Mouse (Mus musculus): ENCODE results near the gene Aatk. TPM values are rescaled to one million over a fixed set of nuclear protein-coding genes. Genes with fewer than 3 reads are reported as not detected.

Gene Aatk
- polyA plus RNA-seq, 1 experiment from 2014 or later, result 1.2 TPM

DNA sequence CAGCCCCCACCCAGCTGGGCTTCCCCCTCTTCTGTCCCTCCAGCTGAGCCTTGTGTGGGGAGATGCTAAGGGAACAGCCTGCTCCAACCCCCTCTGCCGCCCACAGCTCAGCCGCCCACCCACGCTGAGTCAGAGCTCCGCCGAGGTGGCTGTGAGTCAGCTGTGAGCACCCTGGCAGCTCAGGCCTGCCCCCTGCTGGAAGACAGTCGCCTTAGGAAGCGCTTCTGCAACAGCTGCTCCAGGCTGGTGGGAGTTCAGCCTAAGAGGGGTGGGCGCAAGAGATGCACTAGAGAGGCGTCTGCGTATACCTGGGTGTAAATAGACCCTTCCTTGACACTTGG, 55.7 kb downstream of the Aatk start:
- no peaks in the 10 kb centered on the region for H3K9me3 ChIP-seq (replicated peaks)
- no peaks in the 10 kb centered on the region for H3K27me3 ChIP-seq (ENCODE audit: low read depth, poor library complexity, severe bottlenecking)
- WGBS, result 16% methylated on average over 10 of the region's 10 CpGs
- peak overlapping the region; percentile 69 for H3K27ac ChIP-seq (replicated peaks)
- H3K4me3 ChIP-seq, result peak overlapping the region; percentile 23; the same call in 1 of the 2 replicates
- peaks cover 23% of the 10 kb centered on the region for H3K36me3 ChIP-seq
- peak; percentile 88 for DNase-seq (ENCODE audit: low spot score)
- peaks cover 39% of the 10 kb centered on the region for H3K4me1 ChIP-seq

DNA sequence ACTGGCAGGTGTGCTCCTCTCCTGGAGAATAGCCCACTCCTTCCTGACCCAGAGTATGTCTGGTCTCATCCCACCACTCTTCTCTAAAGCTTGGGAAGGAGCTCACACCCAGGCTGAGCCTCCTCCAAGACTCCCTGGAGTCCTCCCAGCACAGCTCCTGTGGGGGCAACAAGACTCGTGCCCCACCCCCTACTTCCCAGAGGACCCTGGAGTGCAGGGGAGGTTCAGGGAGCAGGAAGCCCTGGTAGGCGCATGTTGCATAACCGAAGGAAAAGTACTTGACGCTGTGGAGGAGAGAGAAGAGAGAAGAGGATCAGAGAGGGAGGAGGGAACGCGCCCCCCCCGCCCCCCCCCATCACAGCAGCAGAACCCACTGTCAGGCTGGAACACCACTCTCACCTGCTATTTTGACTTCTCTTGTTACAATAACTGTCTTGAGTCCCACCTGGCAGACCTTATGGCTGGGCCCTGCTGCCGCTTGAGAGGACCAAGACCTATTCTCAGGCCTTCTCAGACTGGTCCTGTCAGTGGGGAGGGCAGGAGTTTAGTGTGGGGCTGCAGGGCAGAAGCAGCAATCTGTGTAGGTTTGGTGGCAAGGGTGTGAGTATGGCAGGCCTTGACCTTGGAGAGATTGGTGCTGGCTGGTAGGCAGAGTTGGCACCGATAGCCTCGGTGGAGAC, 56.2 kb downstream of the Aatk start:
- Histone ChIP-seq H3K4me1 (peaks cover 39% of the 10 kb centered on the region), H3K9me3 (replicated peaks) (no peaks in the 10 kb centered on the region), H3K4me3 (peak overlapping the region; percentile 23; the same call in 1 of the 2 replicates), H3K27me3 (ENCODE audit: low read depth, poor library complexity, severe bottlenecking) (no peaks in the 10 kb centered on the region), H3K27ac (replicated peaks) (peak overlapping the region; percentile 69), H3K36me3 (peaks cover 23% of the 10 kb centered on the region)
- 59% methylated on average over 10 of the region's 10 CpGs for WGBS
- no peak for DNase-seq (ENCODE audit: low spot score)

DNA sequence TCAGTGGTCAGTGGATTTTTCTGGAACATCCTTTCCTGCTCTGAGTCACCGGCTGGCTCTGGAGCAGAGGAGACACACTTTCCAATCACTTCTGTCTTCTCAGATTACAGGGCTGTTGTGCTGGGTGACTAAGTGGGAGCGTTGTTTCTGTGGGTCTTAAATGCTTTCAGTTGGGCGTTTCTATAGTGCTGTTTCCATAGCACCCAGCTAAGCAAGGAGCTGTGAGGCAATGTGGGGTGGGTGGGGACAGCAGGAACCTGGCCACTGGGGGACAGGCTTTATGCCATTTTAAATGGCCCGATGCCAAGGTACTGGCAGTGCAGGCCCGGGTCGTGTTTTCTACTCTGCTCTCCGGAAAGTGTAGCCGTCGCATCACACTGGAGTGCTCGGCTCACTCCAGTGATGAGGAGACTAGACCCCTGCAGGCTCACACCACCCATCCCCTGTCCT, 57.8 kb downstream of the Aatk start:
- peak; percentile 32 for DNase-seq (ENCODE audit: low spot score)
- H3K9me3 ChIP-seq (replicated peaks), result no peaks in the 10 kb centered on the region

DNA sequence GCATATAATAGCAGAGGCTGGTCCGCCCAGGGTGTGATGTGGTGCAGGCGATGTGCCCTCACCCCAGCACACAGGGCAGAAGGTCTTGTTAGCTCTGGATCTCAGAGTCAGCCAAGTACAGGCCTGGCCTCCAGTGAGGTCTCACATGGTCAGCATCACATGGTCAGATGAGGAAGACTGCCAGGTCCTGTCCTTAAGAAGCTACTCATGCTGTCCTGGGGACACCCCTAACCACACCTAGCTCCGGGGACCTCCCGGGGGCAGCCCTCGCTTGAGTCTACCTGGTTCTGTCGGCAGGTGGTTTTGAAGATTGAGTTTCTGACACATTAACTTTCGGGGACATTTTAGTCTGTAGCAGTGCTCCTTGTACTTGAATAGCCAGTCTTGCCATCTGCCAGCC, 58.6 kb downstream of the Aatk start:
- 88% methylated on average over 7 of the region's 7 CpGs for WGBS
- peak overlapping the region; percentile 74 for H3K27ac ChIP-seq (replicated peaks)

More for the DNA sequence above, 57.8 kb downstream of the Aatk start:
- peaks cover 8% of the 10 kb centered on the region for H3K36me3 ChIP-seq
- WGBS, result 47% methylated on average over 10 of the region's 10 CpGs
- H3K4me3 ChIP-seq, result peak overlapping the region; percentile 4; the same call in 1 of the 2 replicates
- peaks cover 39% of the 10 kb centered on the region for H3K4me1 ChIP-seq
- peak overlapping the region; percentile 74 for H3K27ac ChIP-seq (replicated peaks)
- H3K27me3 ChIP-seq (ENCODE audit: low read depth, poor library complexity, severe bottlenecking), result no peaks in the 10 kb centered on the region

DNA sequence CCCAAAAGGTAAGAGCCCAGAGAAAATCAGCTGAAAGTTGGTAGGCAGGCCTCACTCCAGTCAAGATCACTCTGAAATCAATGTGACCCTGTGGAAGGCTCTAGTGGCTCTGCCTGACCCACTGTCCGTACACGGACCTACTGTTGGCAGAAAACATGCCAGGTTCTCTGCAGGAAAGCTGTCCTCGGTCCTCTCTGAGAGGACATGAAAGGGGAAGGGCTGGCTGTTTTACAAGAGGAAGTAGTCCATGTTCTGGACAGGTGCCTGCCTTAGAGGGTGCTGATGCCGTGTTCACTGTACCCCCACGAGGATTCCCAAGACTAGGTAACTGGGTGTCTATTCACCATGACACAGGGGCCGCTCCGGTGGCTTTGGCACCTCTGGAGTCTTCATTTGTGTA, 59.1 kb downstream of the Aatk start:
- Histone ChIP-seq H3K9me3 (replicated peaks) (no peaks in the 10 kb centered on the region), H3K27me3 (ENCODE audit: low read depth, poor library complexity, severe bottlenecking) (no peaks in the 10 kb centered on the region), H3K4me1 (peaks cover 39% of the 10 kb centered on the region), H3K27ac (replicated peaks) (no peak overlapping the region), H3K4me3 (no peak overlapping the region), H3K36me3 (peaks cover 17% of the 10 kb centered on the region; the same call in 1 of the 2 replicates)
- WGBS, result 86% methylated on average over 7 of the region's 7 CpGs
- no peak for DNase-seq (ENCODE audit: low spot score)

More for the DNA sequence above, 58.6 kb downstream of the Aatk start:
- Histone ChIP-seq H3K4me3 (no peak overlapping the region), H3K4me1 (peaks cover 39% of the 10 kb centered on the region), H3K36me3 (peaks cover 13% of the 10 kb centered on the region), H3K27me3 (ENCODE audit: low read depth, poor library complexity, severe bottlenecking) (no peaks in the 10 kb centered on the region), H3K9me3 (replicated peaks) (no peaks in the 10 kb centered on the region)
- no peak for DNase-seq (ENCODE audit: low spot score)

DNA sequence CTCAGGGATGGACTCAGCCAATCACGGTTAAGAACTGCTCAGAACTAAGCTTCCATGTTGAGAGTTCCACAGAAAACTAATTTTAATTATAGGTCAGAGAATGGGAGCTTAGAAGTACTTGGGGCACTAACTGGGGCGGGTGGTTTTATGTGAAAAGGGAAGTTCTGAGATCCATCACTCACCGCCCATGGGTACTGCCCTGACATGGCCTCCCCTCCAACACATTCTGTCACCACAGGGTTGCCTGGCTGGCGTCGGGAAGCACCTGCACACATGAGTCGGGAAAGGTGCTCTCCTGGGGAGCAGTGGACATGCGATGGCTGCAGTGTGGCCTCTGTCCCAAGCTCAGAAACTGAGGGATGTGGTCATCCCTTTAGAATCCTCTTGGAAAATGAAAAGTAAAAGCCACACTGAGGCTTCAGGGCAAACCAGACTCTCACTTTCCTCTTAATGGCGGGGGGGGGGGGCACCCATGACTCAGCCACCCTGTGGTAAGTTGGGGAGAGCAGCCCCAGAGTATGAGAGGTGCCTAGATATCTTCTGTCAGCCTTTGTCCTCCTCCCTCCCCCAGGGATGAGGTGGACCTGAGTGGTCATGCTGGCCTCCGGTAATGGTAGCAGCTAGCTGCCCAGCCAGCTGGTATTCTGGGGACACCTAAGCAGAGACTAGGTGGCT, 60.1 kb downstream of the Aatk start:
- Histone ChIP-seq H3K4me3 (no peak overlapping the region), H3K36me3 (peaks cover 24% of the 10 kb centered on the region; the same call in 1 of the 2 replicates), H3K27me3 (ENCODE audit: low read depth, poor library complexity, severe bottlenecking) (no peaks in the 10 kb centered on the region), H3K27ac (replicated peaks) (no peak overlapping the region), H3K9me3 (replicated peaks) (no peaks in the 10 kb centered on the region), H3K4me1 (peaks cover 39% of the 10 kb centered on the region)
- WGBS, result 89% methylated on average over 9 of the region's 9 CpGs
- no peak for DNase-seq (ENCODE audit: low spot score)

DNA sequence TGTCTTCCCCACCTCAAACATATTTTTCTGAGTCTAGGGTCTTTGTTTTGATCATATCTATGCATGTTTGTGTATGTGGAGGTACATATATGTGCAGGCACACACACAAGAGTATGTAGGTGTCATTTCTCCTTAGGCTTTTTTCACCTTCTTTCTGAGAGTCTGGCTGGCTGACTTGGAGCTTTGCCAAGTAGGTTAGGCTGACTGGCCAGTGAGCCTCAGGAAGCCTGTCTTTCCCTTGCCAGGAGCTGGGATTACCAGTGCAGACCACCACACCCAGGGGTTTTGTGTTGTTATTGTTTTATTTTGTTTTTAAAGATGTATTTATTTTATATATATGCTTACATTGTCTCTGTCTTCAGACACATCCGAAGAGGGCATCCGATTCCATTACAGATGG, 63.8 kb downstream of the Aatk start:
- DNase-seq (ENCODE audit: low spot score), result no peak
- H3K9me3 ChIP-seq (replicated peaks), result no peaks in the 10 kb centered on the region
- H3K27me3 ChIP-seq (ENCODE audit: low read depth, poor library complexity, severe bottlenecking), result no peaks in the 10 kb centered on the region
- H3K27ac ChIP-seq (replicated peaks), result no peak overlapping the region
- WGBS, result 96% methylated on average over 2 of the region's 2 CpGs
- H3K4me3 ChIP-seq, result no peak overlapping the region
- H3K4me1 ChIP-seq, result peaks cover 7% of the 10 kb centered on the region
- H3K36me3 ChIP-seq, result peaks cover 30% of the 10 kb centered on the region

DNA sequence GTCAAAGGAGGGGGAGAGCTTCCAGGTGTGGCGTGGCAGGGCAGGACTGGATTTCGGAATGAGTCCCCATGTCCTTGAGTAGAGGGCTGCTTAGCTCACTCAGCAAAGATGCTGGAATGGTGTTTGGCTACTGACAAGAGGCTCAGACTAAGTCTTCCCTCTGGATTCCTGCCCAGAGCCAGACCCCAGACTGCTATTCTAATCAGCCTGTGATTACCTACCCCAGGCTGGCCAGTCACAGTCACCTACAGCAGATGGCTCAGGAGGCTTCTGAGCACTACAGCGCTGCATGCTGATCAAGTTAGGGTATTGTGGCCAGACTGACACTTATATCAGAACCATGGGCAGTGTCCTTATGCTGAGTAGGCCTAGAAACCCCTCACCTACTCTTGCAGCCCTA, 64.7 kb downstream of the Aatk start:
- Histone ChIP-seq H3K4me3 (no peak overlapping the region), H3K27ac (replicated peaks) (no peak overlapping the region), H3K36me3 (peaks cover 30% of the 10 kb centered on the region), H3K27me3 (ENCODE audit: low read depth, poor library complexity, severe bottlenecking) (no peaks in the 10 kb centered on the region), H3K4me1 (no peaks in the 10 kb centered on the region), H3K9me3 (replicated peaks) (no peaks in the 10 kb centered on the region)
- 89% methylated on average over 3 of the region's 3 CpGs for WGBS
- no peak for DNase-seq (ENCODE audit: low spot score)

DNA sequence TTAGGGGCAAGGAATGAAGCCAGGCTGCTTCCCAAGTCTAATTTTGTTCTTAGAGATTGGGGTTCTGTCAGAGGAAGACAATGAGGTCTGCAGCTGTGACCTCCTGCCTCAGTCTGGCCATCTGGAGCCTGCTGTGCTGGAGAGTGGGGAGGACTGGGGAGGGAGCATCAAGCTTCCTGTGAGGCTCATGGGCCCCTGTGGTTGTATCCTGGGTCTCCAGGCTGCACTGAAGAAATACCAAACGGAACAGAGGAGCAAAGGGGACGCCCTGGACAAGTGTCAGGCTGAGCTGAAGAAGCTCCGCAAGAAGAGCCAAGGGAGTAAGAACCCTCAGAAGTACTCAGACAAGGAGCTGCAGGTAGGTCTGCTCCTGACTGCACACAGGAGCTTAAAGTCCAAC, 65.2 kb downstream of the Aatk start:
- Histone ChIP-seq H3K27ac (replicated peaks) (no peak overlapping the region), H3K36me3 (peaks cover 30% of the 10 kb centered on the region), H3K9me3 (replicated peaks) (no peaks in the 10 kb centered on the region), H3K4me3 (no peak overlapping the region), H3K4me1 (no peaks in the 10 kb centered on the region), H3K27me3 (ENCODE audit: low read depth, poor library complexity, severe bottlenecking) (no peaks in the 10 kb centered on the region)
- DNase-seq (ENCODE audit: low spot score), result no peak
- 67% methylated on average over 3 of the region's 3 CpGs for WGBS

DNA sequence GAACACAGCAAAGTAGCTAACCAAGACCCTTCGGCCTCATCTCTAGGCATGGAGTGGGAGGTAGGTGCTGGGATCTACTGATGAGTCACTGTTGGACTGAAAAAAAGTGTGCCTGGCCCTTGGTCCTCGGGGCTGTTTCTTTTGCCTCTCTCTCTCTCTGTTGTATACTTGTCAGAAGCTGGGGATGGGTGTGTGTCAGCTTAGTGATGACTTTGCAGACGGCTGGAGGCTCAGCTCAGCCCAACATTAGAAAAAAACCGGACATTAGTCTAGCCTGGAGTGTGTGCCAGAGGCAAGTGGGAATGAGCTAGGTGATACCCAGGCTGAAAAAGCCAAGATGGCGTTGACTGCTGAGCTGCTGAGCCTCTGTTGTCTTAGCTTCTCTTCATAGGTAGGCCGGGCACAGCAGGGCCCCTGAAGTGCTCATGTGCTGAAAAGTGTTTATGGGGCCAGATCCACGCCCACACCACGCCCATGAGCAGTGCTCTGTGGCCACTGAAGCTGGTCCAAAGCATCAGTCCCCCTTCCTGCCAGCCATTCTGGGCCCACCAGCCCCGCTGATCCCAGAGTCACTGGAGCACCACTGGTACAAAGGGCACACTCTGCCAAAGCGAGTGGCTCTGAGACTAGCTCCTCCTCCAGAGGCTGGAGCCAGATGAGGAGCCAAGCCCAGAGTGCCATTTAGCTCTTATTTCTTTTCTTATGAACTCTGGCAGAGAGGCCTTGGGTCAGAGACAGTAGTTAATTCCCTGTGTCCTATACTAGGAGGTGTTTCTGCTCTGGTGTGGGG, 67.2 kb downstream of the Aatk start:
- Histone ChIP-seq H3K36me3 (peaks cover 24% of the 10 kb centered on the region), H3K4me3 (no peak overlapping the region), H3K27me3 (ENCODE audit: low read depth, poor library complexity, severe bottlenecking) (no peaks in the 10 kb centered on the region), H3K4me1 (no peaks in the 10 kb centered on the region), H3K9me3 (replicated peaks) (no peaks in the 10 kb centered on the region), H3K27ac (replicated peaks) (no peak overlapping the region)
- DNase-seq (ENCODE audit: low spot score), result no peak
- WGBS, result 82% methylated on average over 10 of the region's 10 CpGs

DNA sequence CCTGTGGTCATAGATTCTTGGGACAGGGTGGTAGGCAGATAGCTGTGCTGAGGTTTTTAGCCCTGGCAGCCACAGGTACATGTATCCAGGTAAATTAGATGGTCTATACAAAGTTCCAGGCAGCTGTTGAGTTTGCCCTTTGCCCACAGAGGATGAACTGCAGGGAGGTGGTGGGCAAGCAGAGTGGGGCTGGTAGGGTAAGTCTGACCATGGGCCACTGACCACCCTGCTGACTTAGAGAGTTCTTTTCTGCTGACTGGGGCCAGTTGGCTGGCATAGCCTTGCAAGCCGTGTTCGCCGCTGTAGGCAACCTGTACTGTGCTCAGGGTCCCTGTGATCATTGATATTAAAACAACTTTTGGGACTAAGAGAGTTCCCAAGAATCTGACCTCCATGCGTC, 68.3 kb downstream of the Aatk start:
- Histone ChIP-seq H3K4me3 (no peak overlapping the region), H3K36me3 (peaks cover 23% of the 10 kb centered on the region), H3K9me3 (replicated peaks) (no peaks in the 10 kb centered on the region), H3K4me1 (no peaks in the 10 kb centered on the region), H3K27ac (replicated peaks) (no peak overlapping the region), H3K27me3 (ENCODE audit: low read depth, poor library complexity, severe bottlenecking) (no peaks in the 10 kb centered on the region)
- DNase-seq (ENCODE audit: low spot score), result no peak
- 91% methylated on average over 4 of the region's 4 CpGs for WGBS

DNA sequence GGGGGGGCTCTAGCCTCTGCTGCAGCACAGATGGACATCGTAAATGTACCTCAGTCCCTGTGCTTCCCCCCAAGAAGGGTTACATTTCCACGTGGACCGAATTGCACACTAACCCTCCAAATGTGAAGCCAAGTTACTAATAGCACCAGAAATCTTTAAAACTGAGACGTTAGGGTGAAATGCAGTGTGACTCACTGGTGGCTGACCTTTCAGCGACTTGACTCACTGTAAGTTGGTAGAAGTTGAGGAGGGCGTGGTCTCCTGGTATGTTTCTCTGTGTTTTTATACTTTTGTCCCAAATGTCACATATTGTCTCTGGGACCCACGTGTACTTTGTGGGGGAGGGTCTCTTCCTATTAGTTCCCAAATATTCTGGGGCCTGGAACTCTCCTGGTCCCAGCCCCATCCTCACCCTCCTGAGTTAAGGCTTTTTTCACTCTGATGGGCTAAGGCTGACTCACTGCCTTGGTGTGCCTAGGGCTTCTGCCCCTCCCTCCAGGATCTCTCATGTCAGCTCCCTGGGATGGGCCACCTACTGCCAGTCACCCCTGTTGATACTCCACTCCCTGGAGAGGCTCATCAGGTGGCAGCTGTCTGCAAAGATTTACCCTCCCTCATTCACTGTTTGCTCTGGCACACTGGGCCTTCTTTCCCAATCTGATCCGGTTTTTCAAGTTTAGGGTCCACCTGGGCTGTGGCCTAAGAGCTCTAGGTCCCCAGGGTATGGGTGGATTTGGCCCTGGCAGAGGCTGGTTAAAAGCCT, 71.0 kb downstream of the Aatk start:
- H3K27ac ChIP-seq (replicated peaks), result no peak overlapping the region
- no peak overlapping the region for H3K4me3 ChIP-seq
- DNase-seq (ENCODE audit: low spot score), result no peak
- H3K9me3 ChIP-seq (replicated peaks), result no peaks in the 10 kb centered on the region
- peaks cover 3% of the 10 kb centered on the region for H3K36me3 ChIP-seq
- no peaks in the 10 kb centered on the region for H3K27me3 ChIP-seq (ENCODE audit: low read depth, poor library complexity, severe bottlenecking)
- WGBS, result 86% methylated on average over 8 of the region's 8 CpGs
- H3K4me1 ChIP-seq, result peaks cover 6% of the 10 kb centered on the region

All from midbrain, embryonic 10.5 days (tissue).